Mouse (Mus musculus): ENCODE data around the gene Cmya5. TPM values are rescaled to one million over a fixed set of nuclear protein-coding genes. Genes with fewer than 3 reads are reported as not detected.
A peak's percentile ranks its signal among the peaks of the same experiment; 100 is the strongest.
"Not testable (repeated sequence)": the region's sequence is repeated elsewhere in the genome, so short reads cannot be mapped to it uniquely, and the experiment has no call there.

Gene Cmya5
- polyA plus RNA-seq, 1 experiment: 0.30 TPM

GRCm38 (mm10) chr13:93085711-93086110 lies 58.8 kb downstream of the Cmya5 start:
- TF ChIP-seq CTCF (IDR thresholded peaks at IDR 0.05; ENCODE audit: borderline replicate concordance, extremely low read depth, insufficient read depth, insufficient read length) (no peak), POLR2A (IDR thresholded peaks at IDR 0.05; ENCODE audit: borderline replicate concordance, extremely low read depth, insufficient read depth, insufficient read length, poor library complexity, severe bottlenecking) (no peak)
- no peak for DNase-seq (ENCODE audit: low read depth)

GRCm38 (mm10) chr13:93082324-93082723 lies 62.2 kb downstream of the Cmya5 start:
- not testable (repeated sequence) for DNase-seq (ENCODE audit: low read depth)

GRCm38 (mm10) chr13:93080859-93081258 lies 63.7 kb downstream of the Cmya5 start:
- TF ChIP-seq CTCF (IDR thresholded peaks at IDR 0.05; ENCODE audit: borderline replicate concordance, extremely low read depth, insufficient read depth, insufficient read length) (no peak), POLR2A (IDR thresholded peaks at IDR 0.05; ENCODE audit: borderline replicate concordance, extremely low read depth, insufficient read depth, insufficient read length, poor library complexity, severe bottlenecking) (no peak)

GRCm38 (mm10) chr13:93074147-93074641 lies 70.3 kb downstream of the Cmya5 start:
- DNase-seq (ENCODE audit: low read depth): peak; percentile 75
- no peak for TF ChIP-seq POLR2A (IDR thresholded peaks at IDR 0.05; ENCODE audit: borderline replicate concordance, extremely low read depth, insufficient read depth, insufficient read length, poor library complexity, severe bottlenecking)

More at GRCm38 (mm10) chr13:93080859-93081258, 63.7 kb downstream of the Cmya5 start:
- no peak for DNase-seq (ENCODE audit: low read depth)

GRCm38 (mm10) chr13:93073595-93073994 lies 70.9 kb downstream of the Cmya5 start:
- TF ChIP-seq CTCF (IDR thresholded peaks at IDR 0.05; ENCODE audit: borderline replicate concordance, extremely low read depth, insufficient read depth, insufficient read length) (no peak), POLR2A (IDR thresholded peaks at IDR 0.05; ENCODE audit: borderline replicate concordance, extremely low read depth, insufficient read depth, insufficient read length, poor library complexity, severe bottlenecking) (no peak)
- peak; percentile 87 for DNase-seq (ENCODE audit: low read depth)

- no peak for TF ChIP-seq POLR2A (IDR thresholded peaks at IDR 0.05; ENCODE audit: borderline replicate concordance, extremely low read depth, insufficient read depth, insufficient read length, poor library complexity, severe bottlenecking)
- no peak for TF ChIP-seq CTCF (IDR thresholded peaks at IDR 0.05; ENCODE audit: borderline replicate concordance, extremely low read depth, insufficient read depth, insufficient read length)
- peak; percentile 83 for DNase-seq (ENCODE audit: low read depth)
Observed at GRCm38 (mm10) chr13:93072871-93073411, 71.6 kb downstream of the Cmya5 start.

GRCm38 (mm10) chr13:93070406-93070805 lies 74.1 kb downstream of the Cmya5 start:
- TF ChIP-seq POLR2A (IDR thresholded peaks at IDR 0.05; ENCODE audit: borderline replicate concordance, extremely low read depth, insufficient read depth, insufficient read length, poor library complexity, severe bottlenecking): no peak
- no peak for TF ChIP-seq CTCF (IDR thresholded peaks at IDR 0.05; ENCODE audit: borderline replicate concordance, extremely low read depth, insufficient read depth, insufficient read length)
- DNase-seq (ENCODE audit: low read depth): peak; percentile 60

GRCm38 (mm10) chr13:93069481-93069880 lies 75.0 kb downstream of the Cmya5 start:
- peak; percentile 53 for DNase-seq (ENCODE audit: low read depth)
- peak; percentile 17; the same call in 1 of the 2 replicates for TF ChIP-seq CTCF (IDR thresholded peaks at IDR 0.05; ENCODE audit: borderline replicate concordance, extremely low read depth, insufficient read depth, insufficient read length)
- TF ChIP-seq POLR2A (IDR thresholded peaks at IDR 0.05; ENCODE audit: borderline replicate concordance, extremely low read depth, insufficient read depth, insufficient read length, poor library complexity, severe bottlenecking): no peak

- no peak for TF ChIP-seq CTCF (IDR thresholded peaks at IDR 0.05; ENCODE audit: borderline replicate concordance, extremely low read depth, insufficient read depth, insufficient read length)
- TF ChIP-seq POLR2A (IDR thresholded peaks at IDR 0.05; ENCODE audit: borderline replicate concordance, extremely low read depth, insufficient read depth, insufficient read length, poor library complexity, severe bottlenecking): no peak
- DNase-seq (ENCODE audit: low read depth): no peak
Observed at GRCm38 (mm10) chr13:93068353-93068752, 76.2 kb downstream of the Cmya5 start.

GRCm38 (mm10) chr13:93062860-93063636 lies 81.5 kb downstream of the Cmya5 start:
- TF ChIP-seq CTCF (IDR thresholded peaks at IDR 0.05; ENCODE audit: borderline replicate concordance, extremely low read depth, insufficient read depth, insufficient read length) (no peak), POLR2A (IDR thresholded peaks at IDR 0.05; ENCODE audit: borderline replicate concordance, extremely low read depth, insufficient read depth, insufficient read length, poor library complexity, severe bottlenecking) (no peak)
- DNase-seq (ENCODE audit: low read depth): peak; percentile 92

- TF ChIP-seq POLR2A (IDR thresholded peaks at IDR 0.05; ENCODE audit: borderline replicate concordance, extremely low read depth, insufficient read depth, insufficient read length, poor library complexity, severe bottlenecking) (no peak), CTCF (IDR thresholded peaks at IDR 0.05; ENCODE audit: borderline replicate concordance, extremely low read depth, insufficient read depth, insufficient read length) (no peak)
- no peak for DNase-seq (ENCODE audit: low read depth)
Observed at GRCm38 (mm10) chr13:93061311-93061710, 83.2 kb downstream of the Cmya5 start.

GRCm38 (mm10) chr13:93060437-93060836 lies 84.1 kb downstream of the Cmya5 start:
- TF ChIP-seq POLR2A (IDR thresholded peaks at IDR 0.05; ENCODE audit: borderline replicate concordance, extremely low read depth, insufficient read depth, insufficient read length, poor library complexity, severe bottlenecking) (no peak), CTCF (IDR thresholded peaks at IDR 0.05; ENCODE audit: borderline replicate concordance, extremely low read depth, insufficient read depth, insufficient read length) (no peak)
- no peak for DNase-seq (ENCODE audit: low read depth)
